Mouse (Mus musculus) G1E (cell line): ENCODE measurements around the gene Srebf2. TPM values are rescaled to one million over a fixed set of nuclear protein-coding genes. Genes with fewer than 3 reads are reported as not detected.

Experiments used
- ATAC-seq: 2 replicates; pipeline ENCODE4 v1.8.0; 2016; ENCODE audit warnings: mild to moderate bottlenecking; ENCODE audit not compliant: insufficient number of reproducible peaks, poor library complexity, low FRiP score, severe bottlenecking; ENCODE audit errors: extremely low read depth
- DNase-seq: peaks from one replicate; pipeline ENCODE4 v3.0.0; 2012; ENCODE audit warnings: low spot score
- H3K27me3 ChIP-seq: 2 replicates; pipeline ENCODE4 v1.6.1; 2012; ENCODE audit warnings: mild to moderate bottlenecking, low read length, inconsistent platforms; ENCODE audit not compliant: insufficient read depth
- H3K36me3 ChIP-seq: replicated peaks from 2 replicates; pipeline ENCODE3; 2012; ENCODE audit warnings: mild to moderate bottlenecking, inconsistent platforms
- H3K4me1 ChIP-seq: 2 replicates; pipeline ENCODE4 v1.6.1; 2012; ENCODE audit warnings: low read depth, low read length, inconsistent platforms, mixed read lengths; ENCODE audit not compliant: insufficient read depth
- H3K4me3 ChIP-seq: 2 replicates; pipeline ENCODE4 v1.5.1; 2012; ENCODE audit warnings: low read depth, mild to moderate bottlenecking, inconsistent platforms, low read length, moderate library complexity, mixed read lengths
- H3K9me3 ChIP-seq: replicated peaks from 2 replicates; pipeline ENCODE4 v1.6.1; 2012; ENCODE audit warnings: inconsistent platforms
- CTCF ChIP-seq: IDR thresholded peaks from 2 replicates; pipeline ENCODE4 v1.5.1; 2012; ENCODE audit warnings: low read depth, low read length, inconsistent platforms, mixed read lengths
- GATA1 ChIP-seq: IDR thresholded peaks from 2 replicates; pipeline ENCODE4 v1.6.1; 2012; ENCODE audit warnings: borderline replicate concordance, low read length, inconsistent platforms, mixed read lengths
- GATA2 ChIP-seq: IDR thresholded peaks from 2 replicates; pipeline ENCODE4 v1.6.1; 2012; ENCODE audit warnings: low read depth, low read length, inconsistent platforms, borderline replicate concordance
- POLR2AphosphoS5 ChIP-seq: IDR thresholded peaks from 2 replicates; pipeline ENCODE4 v1.6.1; 2012; ENCODE audit warnings: low read depth, low read length, inconsistent platforms; ENCODE audit not compliant: insufficient replicate concordance
- TAL1 ChIP-seq: conservative IDR thresholded peaks from 2 replicates; pipeline ENCODE4 v1.6.1; 2012; ENCODE audit warnings: low read depth, low read length, inconsistent platforms, mixed read lengths
- polyA plus RNA-seq: library from polyadenylated mRNA; stranded (reverse); fragments of >175 nt; gene quantifications from 2 replicates; pipeline ENCODE4 v1.2.3, GENCODE M21; 2012
- total RNA-seq, 2 experiments: library from RNA; stranded (forward) in 1 of 2; stranded (reverse) in 1 of 2; fragments of 200-1000 nt in 1 of 2; fragments of >200 nt in 1 of 2; fragmentation: Nextera tagmentation in 1 of 2; gene quantifications; 2 replicates each; pipeline ENCODE4 v1.2.3; 2014 to 2017

The Srebf2 gene
- total and polyA plus RNA-seq, 3 experiments: 48.5 to 440 (median 164) TPM

- no peak overlapping the region for H3K4me3 ChIP-seq
- H3K4me1 ChIP-seq: no peaks in the 10 kb centered on the region
- ATAC-seq: no peak
- DNase-seq: no peak
- no peak for TF ChIP-seq POLR2AphosphoS5
- no peak for TF ChIP-seq CTCF
- no peak for TF ChIP-seq GATA2
- TF ChIP-seq GATA1: no peak
- no peak for TF ChIP-seq TAL1
- H3K27me3 ChIP-seq: peaks cover 53% of the 10 kb centered on the region
- H3K9me3 ChIP-seq: peaks cover 31% of the 10 kb centered on the region
- peaks cover 35% of the 10 kb centered on the region for H3K36me3 ChIP-seq
Observed at GRCm38 (mm10) chr15:82211281-82211680, 64.3 kb downstream of the Srebf2 start.

DNA sequence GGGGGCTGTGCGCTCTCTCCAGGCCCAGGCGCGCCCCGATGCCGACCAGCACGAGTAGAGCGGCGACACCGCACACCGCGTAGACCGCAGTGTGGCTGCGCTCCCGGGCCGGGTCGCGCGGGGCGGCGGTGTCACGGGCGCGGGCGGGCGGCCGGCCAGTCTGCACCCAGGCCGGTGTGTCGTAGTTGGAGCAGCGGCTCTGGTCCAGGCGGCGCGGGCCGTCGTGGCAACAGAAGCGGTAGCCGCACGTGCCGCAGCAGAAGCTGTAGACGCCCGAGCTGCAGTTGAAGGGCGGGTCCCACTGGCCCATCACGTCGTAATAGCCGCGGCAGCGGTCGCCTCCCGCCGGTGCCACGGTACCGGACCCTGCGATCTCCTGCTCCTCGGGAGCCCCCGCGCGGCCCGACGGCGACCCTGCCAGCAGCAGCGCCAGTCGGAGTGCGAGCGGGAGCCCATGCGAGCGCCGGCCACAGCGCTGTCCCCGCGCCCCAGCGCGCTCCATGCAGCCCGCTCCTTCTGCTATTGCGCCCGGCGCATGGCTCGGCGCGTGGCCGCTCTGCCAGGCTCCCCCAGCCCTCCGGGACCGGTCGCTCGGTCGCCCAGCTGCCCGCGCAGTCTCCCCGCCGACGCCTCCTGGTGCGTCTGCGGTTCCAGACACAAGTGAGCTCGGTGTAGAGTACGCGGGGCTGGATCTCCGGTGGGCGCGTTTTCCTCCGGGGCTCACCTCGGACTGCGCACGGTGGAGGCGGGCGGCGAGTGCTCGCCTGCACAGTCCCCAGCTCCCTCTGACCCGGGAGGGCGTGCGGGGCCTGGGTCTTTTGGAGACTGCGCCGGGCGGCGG lies 65.2 kb downstream of the Srebf2 start:
- ATAC-seq (no peak), DNase-seq (no peak)
- H3K4me3 ChIP-seq: peak overlapping the region; percentile 30; the same call in 1 of the 2 replicates
- H3K27me3 ChIP-seq: peaks cover 61% of the 10 kb centered on the region
- H3K4me1 ChIP-seq: peaks cover under 1% of the 10 kb centered on the region
- H3K9me3 ChIP-seq: peaks cover 22% of the 10 kb centered on the region
- TF ChIP-seq GATA1 (no peak), CTCF (no peak), TAL1 (no peak), POLR2AphosphoS5 (no peak), GATA2 (no peak)
- H3K36me3 ChIP-seq: peaks cover 27% of the 10 kb centered on the region

- Histone ChIP-seq H3K27me3 (peaks cover 66% of the 10 kb centered on the region), H3K4me1 (peaks cover 4% of the 10 kb centered on the region), H3K9me3 (peaks cover 19% of the 10 kb centered on the region), H3K36me3 (peaks cover 21% of the 10 kb centered on the region), H3K4me3 (peak within 1 kb of the TSS; percentile 30; the same call in 1 of the 2 replicates)
- DNase-seq (no peak), ATAC-seq (no peak)
- TF ChIP-seq CTCF (no peak), POLR2AphosphoS5 (no peak), TAL1 (no peak)
Observed at GRCm38 (mm10) chr15:82212752-82213063, 65.7 kb downstream of the Srebf2 start, which contains the start of gene Shisa8. Shisa8 (minus strand) TSS chr15:82212815.

- peaks cover 16% of the 10 kb centered on the region for H3K36me3 ChIP-seq
- TF ChIP-seq POLR2AphosphoS5: no peak
- TF ChIP-seq TAL1: no peak
- TF ChIP-seq GATA1: no peak
- no peak for TF ChIP-seq CTCF
- no peak for TF ChIP-seq GATA2
- ATAC-seq (no peak), DNase-seq (no peak)
- peaks cover 4% of the 10 kb centered on the region for H3K4me1 ChIP-seq
- no peak overlapping the region for H3K4me3 ChIP-seq
- H3K9me3 ChIP-seq: peaks cover 19% of the 10 kb centered on the region
- peaks cover 71% of the 10 kb centered on the region for H3K27me3 ChIP-seq
Observed at GRCm38 (mm10) chr15:82213222-82213621, 66.2 kb downstream of the Srebf2 start.

- Histone ChIP-seq H3K9me3 (peaks cover 19% of the 10 kb centered on the region), H3K27me3 (peaks cover 91% of the 10 kb centered on the region), H3K4me1 (peaks cover 10% of the 10 kb centered on the region), H3K4me3 (no peak overlapping the region), H3K36me3 (no peaks in the 10 kb centered on the region)
- DNase-seq (no peak), ATAC-seq (no peak)
- TF ChIP-seq GATA2: no peak
- no peak for TF ChIP-seq TAL1
- TF ChIP-seq POLR2AphosphoS5: no peak
- TF ChIP-seq CTCF: no peak
- no peak for TF ChIP-seq GATA1
Observed at GRCm38 (mm10) chr15:82215332-82216046, 68.5 kb downstream of the Srebf2 start.

GRCm38 (mm10) chr15:82216142-82216827 lies 69.3 kb downstream of the Srebf2 start:
- Histone ChIP-seq H3K36me3 (no peaks in the 10 kb centered on the region), H3K4me3 (no peak overlapping the region), H3K4me1 (peaks cover 10% of the 10 kb centered on the region), H3K9me3 (peaks cover 18% of the 10 kb centered on the region), H3K27me3 (peaks cover 93% of the 10 kb centered on the region)
- DNase-seq: no peak
- TF ChIP-seq GATA2 (no peak), POLR2AphosphoS5 (no peak), CTCF (no peak), TAL1 (no peak), GATA1 (no peak)
- no peak for ATAC-seq
